Mouse (Mus musculus) G1E-ER4 (cell line): ENCODE measurements at regions not wholly inside any gene's neighbourhood (a gene's known extent, or its start where the extent isn't known, plus 50 kb on each side); places are given as distances from the start of the nearest gene placed in this dataset.

Experiments used
- GATA1 ChIP-seq: IDR thresholded peaks from one replicate; pipeline ENCODE4 v1.8.0; 2012; ENCODE audit warnings: low read length, inconsistent platforms

DNA sequence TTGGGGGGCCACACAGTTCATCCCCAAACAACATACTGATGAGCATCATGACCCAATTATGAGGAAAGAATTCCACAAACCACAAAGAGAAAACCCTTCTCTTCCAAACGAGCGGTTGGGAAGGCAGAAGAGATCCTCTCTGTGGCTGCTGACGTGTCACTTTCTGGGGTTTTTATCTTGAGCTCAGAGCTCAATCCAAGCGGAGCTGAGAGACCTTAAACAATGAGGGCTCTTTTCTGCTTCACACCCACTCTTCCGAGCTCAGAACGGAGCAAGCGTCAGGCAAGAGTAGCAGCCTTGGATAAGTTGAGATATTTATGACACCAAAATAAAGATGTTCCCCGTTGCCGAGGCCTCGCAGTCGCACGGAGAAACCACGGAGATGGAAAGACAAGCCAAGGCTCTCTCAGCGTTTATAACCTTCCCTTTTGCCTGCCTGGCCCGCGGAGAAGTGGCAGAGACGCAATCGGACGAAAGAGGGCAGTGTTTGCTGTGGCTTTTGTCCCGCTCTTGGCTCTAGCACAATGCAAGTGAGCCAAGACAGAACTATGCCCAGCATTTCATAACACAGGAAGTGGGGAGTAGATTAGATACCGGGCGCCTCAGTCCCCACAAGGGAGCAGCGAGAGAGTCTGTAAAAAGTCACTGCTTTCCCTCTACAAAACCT is 100.7 kb downstream of the Chic2 start:
- no peak for TF ChIP-seq GATA1

DNA sequence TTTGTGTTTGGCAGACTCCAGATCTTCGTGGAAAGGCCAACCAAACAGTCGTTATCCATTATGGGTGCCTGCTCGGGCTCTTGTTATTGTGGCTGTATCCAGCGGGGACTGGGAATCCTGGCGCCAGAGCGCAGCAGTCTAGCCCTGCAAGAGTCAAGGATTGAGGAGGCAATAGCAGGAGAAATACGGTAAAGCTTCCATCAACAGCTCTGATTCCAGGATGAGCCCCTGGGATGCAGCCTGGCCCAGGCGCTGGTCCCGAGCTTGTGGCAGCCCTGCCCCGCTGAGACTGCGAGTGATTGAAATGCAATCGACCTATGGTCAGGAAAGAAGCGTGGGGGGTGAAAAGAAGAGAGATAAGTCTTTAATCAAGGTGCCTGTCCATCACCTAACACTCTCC is 103.1 kb downstream of the Chic2 start:
- TF ChIP-seq GATA1: no peak

DNA sequence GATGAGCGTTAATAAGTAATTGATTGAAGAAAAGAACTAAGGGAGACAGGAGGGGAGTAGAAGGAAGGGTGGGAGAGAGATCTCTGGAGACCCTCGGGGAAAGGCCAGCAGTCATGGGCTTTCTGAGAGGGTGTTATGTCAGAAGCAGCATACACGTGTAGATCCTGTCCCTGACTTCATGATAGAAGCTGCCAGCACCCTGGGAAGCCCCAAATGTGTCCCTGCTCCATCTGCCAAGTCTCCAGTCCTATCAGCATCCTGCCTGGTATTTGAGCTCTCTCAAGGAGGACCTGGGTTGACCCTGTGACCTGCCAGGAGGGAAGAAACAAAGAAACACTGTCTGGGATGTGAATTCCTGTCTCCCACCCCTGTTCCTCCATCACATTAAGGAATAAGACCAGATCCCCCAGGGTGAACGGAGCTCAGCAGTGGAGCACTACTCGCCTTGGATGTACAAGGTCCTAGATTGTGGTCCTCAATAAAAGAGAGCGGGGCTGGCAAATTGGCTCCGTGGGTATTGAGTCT is 107.1 kb downstream of the Chic2 start:
- no peak for TF ChIP-seq GATA1

DNA sequence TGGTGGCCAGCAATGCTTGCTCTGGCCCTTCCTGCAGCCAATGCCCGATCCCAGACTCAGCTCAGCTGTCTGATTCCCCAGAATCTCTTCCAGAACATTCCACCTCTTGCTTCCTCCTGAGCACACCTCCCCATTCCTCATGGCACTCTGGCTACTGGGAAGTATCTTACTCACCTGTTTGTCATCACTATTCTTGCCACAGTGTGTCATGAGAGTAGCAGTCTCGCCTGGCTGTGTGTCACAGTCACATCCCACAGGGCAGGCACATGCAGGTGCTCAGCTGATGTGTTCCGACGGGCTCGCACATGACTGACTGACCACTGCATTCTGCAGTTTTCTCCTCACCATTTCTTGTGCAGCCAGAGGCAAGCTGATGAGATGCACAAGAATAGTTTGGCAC is 108.5 kb downstream of the Chic2 start:
- TF ChIP-seq GATA1: no peak

DNA sequence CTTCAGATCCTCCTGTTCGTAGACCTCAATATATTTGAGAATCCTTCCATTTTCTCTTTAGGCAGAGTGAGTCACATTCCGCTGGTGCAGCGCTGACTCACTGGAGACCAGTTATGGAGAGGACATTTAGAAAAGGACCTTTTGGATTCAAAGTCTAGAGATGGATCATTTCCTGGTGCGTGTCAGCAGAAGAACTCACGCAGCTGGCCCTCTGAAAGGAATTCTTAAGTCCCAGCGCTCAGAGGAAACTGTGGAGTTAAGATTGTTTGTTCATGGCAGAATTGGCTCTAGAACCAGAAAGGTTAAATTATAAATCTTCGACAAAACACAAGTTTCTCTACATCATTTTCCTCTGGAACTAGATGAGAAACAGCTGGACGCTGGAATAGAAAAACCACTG is 108.9 kb downstream of the Chic2 start:
- no peak for TF ChIP-seq GATA1

DNA sequence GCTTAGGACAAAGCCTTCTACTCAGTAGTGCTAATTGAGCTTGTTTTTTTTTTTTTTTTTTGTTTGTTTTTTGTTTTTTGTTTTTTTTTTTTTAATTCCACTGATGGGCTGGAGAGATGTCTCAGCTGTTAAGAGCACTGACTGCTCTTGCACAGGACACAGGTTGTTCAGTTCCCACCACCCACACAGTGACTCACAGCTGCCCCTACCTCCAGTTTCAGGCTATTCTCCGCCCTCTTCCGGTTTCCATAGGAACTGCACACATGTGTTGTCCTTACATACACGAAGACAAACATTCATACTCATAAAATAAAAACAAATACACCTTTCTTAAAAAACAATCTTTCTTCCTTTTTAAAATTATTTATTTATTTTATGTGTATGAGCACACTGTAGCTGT is 111.3 kb downstream of the Chic2 start:
- no peak for TF ChIP-seq GATA1

DNA sequence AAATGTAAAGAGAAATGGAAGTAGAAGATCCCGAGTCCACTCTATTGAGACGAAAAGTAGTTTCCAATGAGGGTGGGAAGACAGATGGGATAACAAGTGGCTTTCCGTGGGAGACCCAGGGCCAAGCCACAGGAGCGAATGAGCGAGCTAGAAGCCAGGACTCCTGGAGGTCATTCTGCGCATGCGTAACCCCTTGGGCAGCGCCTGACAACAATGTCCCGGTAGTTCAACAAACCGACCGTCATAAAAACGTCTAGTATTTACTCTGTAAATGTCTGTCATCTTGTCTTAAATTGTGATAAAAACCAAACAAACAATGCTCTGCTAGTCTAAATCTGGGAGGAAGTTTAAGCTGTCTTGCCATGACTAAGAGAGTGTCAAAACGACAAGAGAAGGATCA is 112.4 kb downstream of the Chic2 start:
- TF ChIP-seq GATA1: no peak

DNA sequence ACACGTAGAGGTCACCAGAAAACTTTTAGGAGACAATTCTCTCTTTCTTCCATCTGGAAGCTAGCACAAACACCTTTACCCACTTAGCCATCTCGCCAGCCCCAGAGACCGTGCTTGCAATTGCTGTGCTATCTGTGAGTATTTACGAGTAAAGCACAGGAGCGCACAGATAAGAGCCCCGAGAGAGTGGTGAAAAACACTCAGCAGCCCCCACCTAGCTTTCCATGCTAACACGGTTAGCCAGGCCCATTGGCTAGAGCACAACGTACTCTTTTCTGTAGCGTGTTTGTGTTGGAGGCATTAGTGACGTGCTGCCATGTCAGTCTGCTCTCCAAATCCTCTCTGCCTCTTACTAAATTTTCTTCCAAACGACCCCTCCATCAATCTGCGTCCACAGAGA is 112.8 kb downstream of the Chic2 start:
- no peak for TF ChIP-seq GATA1

DNA sequence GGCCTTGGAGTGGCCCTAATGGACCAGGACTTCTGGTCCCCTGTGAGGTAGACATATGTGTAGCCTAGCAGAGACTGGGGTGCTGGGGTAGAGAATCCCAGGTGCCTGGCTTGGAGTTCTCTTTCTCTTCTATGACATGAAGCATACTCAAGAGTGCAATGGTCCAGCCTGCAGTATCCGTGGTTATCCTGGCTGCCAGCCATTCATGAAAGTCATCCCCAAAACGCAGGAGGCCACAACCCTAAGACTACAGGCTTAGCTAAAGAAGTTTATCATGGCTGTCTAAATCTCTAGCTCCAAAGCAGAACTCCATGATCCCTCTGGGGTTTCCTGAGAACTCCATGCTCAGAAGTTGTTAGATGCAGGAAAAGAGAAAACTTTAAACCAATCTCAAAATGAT is 117.0 kb downstream of the Chic2 start:
- no peak for TF ChIP-seq GATA1

DNA sequence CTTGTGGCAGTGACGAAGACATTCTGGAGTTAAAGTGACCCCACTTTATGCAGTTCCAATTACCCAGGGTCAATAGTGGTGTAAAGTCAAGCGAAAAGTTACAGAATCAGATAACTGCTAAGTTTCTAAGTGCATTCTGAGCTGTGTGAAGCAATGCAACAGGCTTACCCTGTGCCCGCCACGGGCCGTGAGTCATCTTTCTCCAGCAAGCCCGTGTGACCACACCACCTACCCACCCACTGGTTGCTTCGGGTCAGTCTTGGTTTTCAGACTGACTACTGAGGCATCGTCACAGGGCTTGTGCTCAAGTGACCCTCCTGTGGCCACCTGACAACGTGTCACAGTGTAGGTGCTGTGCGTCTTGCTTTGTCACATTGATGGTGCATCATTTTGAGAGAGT is 118.8 kb downstream of the Chic2 start:
- no peak for TF ChIP-seq GATA1

DNA sequence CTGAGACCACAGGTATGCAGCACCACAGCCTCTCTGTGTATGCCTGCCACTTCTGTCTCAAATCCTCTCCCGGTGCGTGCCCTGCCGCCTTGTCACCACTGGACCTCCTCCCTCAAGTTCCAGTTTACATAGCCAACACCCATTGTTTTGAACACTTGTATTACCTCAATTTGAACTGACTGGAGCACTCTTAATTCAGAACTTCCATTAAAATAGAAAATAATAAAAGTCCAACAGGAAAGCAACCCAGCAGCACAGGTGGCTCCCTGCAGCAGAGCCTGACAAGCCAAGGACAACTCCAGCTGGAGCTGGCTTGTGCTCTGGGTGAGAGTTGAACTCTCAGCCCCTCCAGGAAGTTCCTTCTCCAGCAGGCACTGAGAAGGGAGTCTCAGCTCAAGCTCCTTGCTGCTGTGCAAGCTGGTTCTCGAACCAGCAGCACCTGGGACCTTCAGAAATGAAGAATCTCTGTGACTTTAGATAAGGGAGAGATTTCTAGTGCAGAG is 120.5 kb downstream of the Chic2 start:
- no peak for TF ChIP-seq GATA1

DNA sequence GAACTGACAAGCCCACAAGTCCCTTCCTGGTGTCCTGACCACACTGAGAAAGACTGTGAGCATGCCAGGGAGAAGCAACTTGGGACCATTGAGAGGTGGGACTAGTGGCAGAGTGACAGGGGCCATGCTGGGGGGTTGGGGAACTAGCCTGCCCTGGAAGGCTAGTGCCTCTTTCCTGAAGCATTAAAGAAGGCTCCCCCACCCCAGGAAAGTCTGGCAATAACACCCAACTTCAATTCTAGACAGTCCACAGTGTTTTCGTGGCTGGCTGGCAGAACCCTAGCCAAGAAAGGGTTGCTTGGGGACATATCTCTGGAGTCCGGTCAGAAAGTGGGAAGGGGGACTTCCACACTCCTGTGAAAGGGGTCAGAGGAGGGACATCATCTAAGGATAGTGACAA is 121.2 kb downstream of the Chic2 start:
- TF ChIP-seq GATA1: no peak

DNA sequence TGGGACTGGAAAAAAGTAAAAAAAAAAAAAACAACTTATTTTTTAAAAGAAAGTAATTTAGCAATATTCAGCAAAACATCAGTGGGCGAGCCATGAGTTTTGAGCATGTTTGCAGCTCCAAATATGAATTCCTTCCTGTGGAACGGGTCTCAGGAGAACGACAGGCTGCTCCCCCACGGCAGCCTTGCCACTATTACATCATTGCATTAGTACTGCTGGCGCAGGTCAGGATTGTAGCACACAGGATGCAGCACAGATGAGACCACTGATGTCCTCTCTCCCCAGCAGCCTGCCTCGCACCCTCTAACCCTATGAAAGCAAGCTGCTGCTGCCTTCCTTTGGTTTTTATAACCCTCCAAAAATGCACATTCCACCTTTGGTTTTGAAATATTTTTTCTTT is 121.7 kb downstream of the Chic2 start:
- TF ChIP-seq GATA1: no peak

DNA sequence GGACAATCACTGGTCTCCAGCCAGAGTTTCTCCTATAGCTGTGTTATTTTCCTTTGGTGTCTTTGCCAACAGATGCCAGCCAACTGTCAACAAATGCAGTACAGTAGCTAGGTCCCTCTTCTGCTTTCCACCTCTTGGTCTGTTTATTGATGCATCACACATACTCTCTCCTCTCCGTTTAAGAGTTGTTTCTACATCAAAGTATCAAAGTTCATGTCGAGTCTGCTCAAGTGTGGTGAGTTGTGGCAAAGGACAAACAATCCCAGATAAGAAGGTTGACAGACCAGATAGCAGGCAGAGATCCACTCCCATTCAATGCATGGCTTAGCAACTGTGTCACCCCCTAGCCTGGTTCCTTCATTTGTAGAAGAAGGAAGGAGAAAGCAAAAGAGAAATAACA is 123.6 kb downstream of the Chic2 start:
- TF ChIP-seq GATA1: no peak

DNA sequence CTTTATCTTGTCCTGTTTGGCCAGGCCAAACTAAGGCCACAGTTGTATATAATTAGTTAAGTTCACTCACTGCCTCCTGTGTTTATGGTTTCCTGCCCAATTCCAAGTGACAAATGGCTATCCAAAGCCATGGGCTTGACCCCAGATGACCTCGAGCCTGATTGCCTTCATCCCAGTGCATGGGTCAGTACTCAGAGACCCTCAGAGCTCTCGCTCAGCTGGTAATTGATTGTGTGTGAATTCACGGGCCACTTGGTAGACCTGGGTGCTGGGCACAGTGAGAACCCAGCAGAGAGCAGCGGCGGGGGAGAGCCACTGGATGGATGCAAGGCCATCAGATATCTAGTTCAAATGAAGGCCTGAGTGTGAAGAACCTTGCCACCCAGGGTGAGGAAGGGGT is 124.1 kb downstream of the Chic2 start:
- TF ChIP-seq GATA1: no peak

DNA sequence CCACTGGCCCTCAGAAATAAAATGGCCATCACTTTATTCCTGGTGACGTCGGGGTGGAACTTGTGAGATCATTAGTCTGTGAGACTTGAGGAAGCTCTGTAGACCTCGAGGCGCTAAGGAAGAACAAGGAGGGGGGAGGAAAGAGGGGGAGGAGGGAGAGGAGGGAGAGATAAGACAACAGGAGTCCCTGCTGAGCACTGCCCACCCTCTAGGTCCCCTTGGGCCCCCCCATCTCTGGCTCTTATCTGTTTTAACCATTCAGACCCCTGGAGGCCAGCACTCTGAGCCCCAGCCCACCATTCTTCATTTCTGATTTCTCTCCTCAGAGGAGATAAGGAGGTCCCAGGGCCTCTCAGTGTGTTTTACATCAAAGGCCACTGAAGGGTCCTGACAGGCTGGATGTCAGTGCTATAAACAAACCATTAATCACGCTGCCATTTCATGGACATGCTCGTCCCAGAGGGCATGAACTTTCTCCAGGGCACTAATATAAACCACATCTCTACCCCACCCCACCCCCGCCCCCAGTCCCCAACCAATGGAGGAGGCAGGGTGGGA is 139.0 kb downstream of the Chic2 start:
- TF ChIP-seq GATA1: no peak

DNA sequence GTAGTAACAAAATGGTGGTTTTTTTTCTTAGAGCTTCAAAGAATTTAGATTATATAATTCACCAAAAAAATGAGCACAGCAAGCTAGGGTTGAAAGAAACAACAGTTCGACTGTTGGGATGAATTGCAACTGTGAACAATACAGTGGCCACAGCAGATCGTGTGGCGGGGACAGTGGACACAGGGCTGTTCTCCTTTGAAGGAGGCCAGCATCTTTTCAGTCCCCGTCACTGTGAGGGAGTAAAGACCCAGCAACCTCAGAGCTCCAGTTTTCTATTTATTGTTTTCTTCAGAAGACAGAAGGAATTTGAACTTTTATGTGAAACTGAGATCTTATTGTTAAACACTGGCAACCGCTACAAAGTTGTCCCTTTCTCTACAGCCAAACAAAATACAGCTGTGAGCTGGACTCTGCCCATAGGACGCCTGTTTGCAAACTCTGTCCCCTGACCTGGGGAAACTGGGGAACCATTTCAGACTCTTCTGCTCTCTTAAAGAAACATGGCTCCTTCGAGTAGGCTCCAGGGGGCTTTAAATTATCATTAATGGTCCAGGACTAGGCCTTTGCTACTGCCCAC is 139.6 kb downstream of the Chic2 start:
- TF ChIP-seq GATA1: no peak

DNA sequence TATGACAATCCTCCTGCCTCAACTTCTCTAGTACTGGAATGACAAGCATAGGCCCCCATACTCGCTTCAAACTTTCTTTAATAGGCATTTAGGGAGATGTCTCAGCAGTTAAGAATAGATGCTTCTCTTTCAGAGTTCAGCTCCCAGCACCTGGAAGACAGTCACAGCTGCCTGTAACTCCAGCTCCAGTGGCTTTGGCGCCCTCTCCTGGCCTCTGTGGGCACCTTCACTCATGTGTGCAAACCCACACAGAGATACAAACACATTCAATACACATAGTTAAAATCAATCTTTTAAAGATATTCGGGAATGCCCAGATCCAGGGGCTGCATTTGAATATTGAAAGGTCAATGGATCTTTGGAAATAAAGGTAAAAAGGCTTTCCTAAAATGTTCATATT is 140.2 kb downstream of the Chic2 start:
- no peak for TF ChIP-seq GATA1
